Mouse (Mus musculus) left cerebral cortex, postnatal 36 days (tissue): Measurements from ENCODE around the gene Gm20683. TPM values are rescaled to one million over a fixed set of nuclear protein-coding genes. Genes with fewer than 3 reads are reported as not detected.

ENCODE experiments used
- DNase-seq, 2 experiments: peaks; one replicate each; pipeline ENCODE4 v3.0.0; 2021 to 2022; ENCODE audit warnings: low spot score in 2 of 2, mixed read lengths in 1 of 2
- intact Hi-C: fragments of 180-260 bp; cut with DNase I; formaldehyde crosslinking; loops from one replicate; pipeline ENCODE4 v1.15.1; 2025
- total RNA-seq, 2 experiments: library from RNA; stranded (reverse); gene quantifications; 2 replicates each; pipeline ENCODE4 v1.2.3; 2021

Gm20683 gene
- total RNA-seq, 2 experiments from 2014 or later: 22.0 to 24.9 TPM

- no peak for DNase-seq
- intact Hi-C loops: no loop called here
Observed at GRCm38 (mm10) chr17:25831451-25832281, 9.9 kb downstream of the Gm20683 start.

- intact Hi-C loops: no loop called here
- DNase-seq: no peak
Observed at GRCm38 (mm10) chr17:25830806-25831431, 10.6 kb downstream of the Gm20683 start.

- no peak for DNase-seq
- intact Hi-C loops: no loop called here
Observed at GRCm38 (mm10) chr17:25830200-25830753, 11.3 kb downstream of the Gm20683 start.

GRCm38 (mm10) chr17:25829558-25830017, 12.0 kb downstream of the Gm20683 start:
- intact Hi-C loops: no loop called here
- no peak for DNase-seq

- peak; percentile 87 for DNase-seq
- intact Hi-C loops: no loop called here
Observed at GRCm38 (mm10) chr17:25828712-25829557, 12.6 kb downstream of the Gm20683 start, which contains the start of gene Jmjd8. TSS of gene Jmjd8 (plus strand) at chr17:25828867.

GRCm38 (mm10) chr17:25828223-25828594, 13.4 kb downstream of the Gm20683 start:
- no peak for DNase-seq
- intact Hi-C loops: no loop called here

GRCm38 (mm10) chr17:25827546-25828222, 13.9 kb downstream of the Gm20683 start:
- DNase-seq: no peak

GRCm38 (mm10) chr17:25827011-25827410, 14.6 kb downstream of the Gm20683 start:
- no peak for DNase-seq
- intact Hi-C loops: no loop called here

More at GRCm38 (mm10) chr17:25827546-25828222, 13.9 kb downstream of the Gm20683 start:
- intact Hi-C loops: no loop called here

- intact Hi-C loops: no loop called here
Observed at GRCm38 (mm10) chr17:25825984-25826570, 15.5 kb downstream of the Gm20683 start.

GRCm38 (mm10) chr17:25825311-25825710, 16.3 kb downstream of the Gm20683 start:
- no peak for DNase-seq
- intact Hi-C loops: no loop called here

More at GRCm38 (mm10) chr17:25825984-25826570, 15.5 kb downstream of the Gm20683 start:
- DNase-seq: no peak

- intact Hi-C loops: no loop called here
- no peak for DNase-seq
Observed at GRCm38 (mm10) chr17:25824362-25825142, 17.0 kb downstream of the Gm20683 start.

GRCm38 (mm10) chr17:25823452-25823851, 18.1 kb downstream of the Gm20683 start, which contains the start of gene Wdr24:
TSS of gene Wdr24 (plus strand) at chr17:25823627.
- intact Hi-C loops: no loop called here
- DNase-seq: peak; percentile 73 to 81

GRCm38 (mm10) chr17:25818851-25819780, 22.4 kb downstream of the Gm20683 start:
- intact Hi-C loops: no loop called here

GRCm38 (mm10) chr17:25817662-25818061, 23.9 kb downstream of the Gm20683 start:
- intact Hi-C loops: no loop called here
- no peak for DNase-seq

More at GRCm38 (mm10) chr17:25818851-25819780, 22.4 kb downstream of the Gm20683 start:
- no peak for DNase-seq

- intact Hi-C loops: no loop called here
- peak; percentile 88 to 93 for DNase-seq
Observed at GRCm38 (mm10) chr17:25813471-25813870, 28.1 kb downstream of the Gm20683 start.

GRCm38 (mm10) chr17:25810890-25811289, 30.7 kb downstream of the Gm20683 start:
- intact Hi-C loops: no loop called here
- DNase-seq: no peak
